Mouse (Mus musculus): ENCODE measurements at regions not wholly inside any gene's neighbourhood (a gene's known extent, or its start where the extent isn't known, plus 50 kb on each side); places are given as distances from the start of the nearest gene placed in this dataset.
A peak's percentile ranks its signal among the peaks of the same experiment; 100 is the strongest.

DNA sequence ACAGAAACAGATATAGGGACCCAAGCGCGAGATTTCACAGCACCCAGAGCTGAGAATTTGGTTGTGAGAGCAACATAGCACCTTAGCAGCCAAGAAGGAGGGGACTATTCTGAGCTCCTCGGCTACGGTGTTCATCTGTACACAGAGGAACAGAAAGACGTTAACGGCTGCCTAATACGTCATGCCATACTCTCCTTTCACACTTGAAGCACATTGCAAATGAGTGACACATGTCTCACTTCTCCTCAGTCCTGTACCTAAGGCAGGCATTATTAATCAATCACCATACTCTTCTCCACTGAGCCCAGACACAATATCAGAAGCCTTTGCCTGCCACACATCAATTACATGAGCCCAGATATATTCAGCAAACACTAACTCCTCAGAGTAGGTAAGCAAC is 200.5 kb downstream of the Rybp start:
- Histone ChIP-seq H3K79me2 (ENCODE audit: control insufficient read depth, insufficient read depth) (no peaks in the 10 kb centered on the region), H3K4me2 (ENCODE audit: low read depth) (no peak overlapping the region), H3K4me3 (no peak overlapping the region), H3ac (ENCODE audit: control insufficient read depth, insufficient read length) (no peak overlapping the region), H3K27me3 (ENCODE audit: control insufficient read depth, insufficient read depth, insufficient read length) (peaks cover 33% of the 10 kb centered on the region), H3K36me3 (ENCODE audit: control insufficient read depth, insufficient read depth) (no peaks in the 10 kb centered on the region)
- TF ChIP-seq REST (IDR thresholded peaks at IDR 0.05; ENCODE audit: insufficient read depth, insufficient read length) (no peak), TCF3 (IDR thresholded peaks at IDR 0.05; ENCODE audit: insufficient read length, low read depth) (no peak), MYOG (IDR thresholded peaks at IDR 0.05; ENCODE audit: control insufficient read depth in 1 of 3, insufficient read depth in 1 of 3, insufficient read length in 2 of 3, low read depth in 2 of 3) (no peak), CEBPB (IDR thresholded peaks at IDR 0.05; ENCODE audit: insufficient read depth, poor library complexity, severe bottlenecking) (no peak), POLR2AphosphoS2 (IDR thresholded peaks at IDR 0.05; ENCODE audit: insufficient read length, low read depth) (no peak), MAX (IDR thresholded peaks at IDR 0.05; ENCODE audit: low read depth) (no peak), SRF (IDR thresholded peaks at IDR 0.05; ENCODE audit: control insufficient read depth, insufficient read length, low read depth) (no peak), TCF12 (IDR thresholded peaks at IDR 0.05; ENCODE audit: insufficient read depth, poor library complexity, severe bottlenecking) (no peak), POLR2A (IDR thresholded peaks at IDR 0.05; ENCODE audit: insufficient read length, low read depth) (no peak), MYOD1 (IDR thresholded peaks at IDR 0.05; ENCODE audit: control insufficient read depth in 1 of 3, insufficient read length in 2 of 3, low read depth in 2 of 3) (no peak), USF1 (IDR thresholded peaks at IDR 0.05; ENCODE audit: low read depth) (no peak), E2F4 (IDR thresholded peaks at IDR 0.05; ENCODE audit: insufficient read depth) (no peak)

DNA sequence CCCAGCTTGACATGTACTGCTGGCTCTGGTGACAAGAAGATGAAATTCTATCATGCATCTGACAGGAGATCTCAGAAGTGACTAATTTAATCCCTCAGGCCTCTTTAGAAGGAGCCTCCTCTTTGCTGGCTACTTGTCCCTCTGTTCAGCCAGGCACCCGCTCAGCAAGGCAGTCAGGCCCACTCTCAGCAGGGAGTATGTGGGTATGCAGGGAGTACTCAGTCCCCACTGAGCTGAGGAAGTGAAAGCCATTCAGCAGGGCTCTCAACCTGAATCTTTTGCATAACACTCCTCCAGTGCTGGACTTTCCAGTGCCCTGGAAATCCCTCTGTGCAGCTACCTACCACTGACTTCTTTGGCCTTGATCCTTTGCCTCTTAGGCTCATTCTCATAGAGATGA is 201.3 kb downstream of the Rybp start:
- Histone ChIP-seq H3K36me3 (ENCODE audit: control insufficient read depth, insufficient read depth) (no peaks in the 10 kb centered on the region), H3K4me2 (ENCODE audit: low read depth) (no peak overlapping the region), H3K79me2 (ENCODE audit: control insufficient read depth, insufficient read depth) (no peaks in the 10 kb centered on the region), H3ac (ENCODE audit: control insufficient read depth, insufficient read length) (no peak overlapping the region), H3K4me3 (no peak overlapping the region), H3K27me3 (ENCODE audit: control insufficient read depth, insufficient read depth, insufficient read length) (peaks cover 32% of the 10 kb centered on the region)
- no peak for TF ChIP-seq MYOG (IDR thresholded peaks at IDR 0.05; ENCODE audit: control insufficient read depth in 1 of 3, insufficient read depth in 1 of 3, insufficient read length in 2 of 3, low read depth in 2 of 3)
- no peak for TF ChIP-seq SRF (IDR thresholded peaks at IDR 0.05; ENCODE audit: control insufficient read depth, insufficient read length, low read depth)
- TF ChIP-seq POLR2A (IDR thresholded peaks at IDR 0.05; ENCODE audit: insufficient read length, low read depth) = no peak
- TF ChIP-seq USF1 (IDR thresholded peaks at IDR 0.05; ENCODE audit: low read depth) = no peak
- TF ChIP-seq MYOD1 (IDR thresholded peaks at IDR 0.05; ENCODE audit: control insufficient read depth in 1 of 3, insufficient read length in 2 of 3, low read depth in 2 of 3) = no peak
- TF ChIP-seq POLR2AphosphoS2 (IDR thresholded peaks at IDR 0.05; ENCODE audit: insufficient read length, low read depth) = no peak
- TF ChIP-seq TCF3 (IDR thresholded peaks at IDR 0.05; ENCODE audit: insufficient read length, low read depth) = no peak
- TF ChIP-seq TCF12 (IDR thresholded peaks at IDR 0.05; ENCODE audit: insufficient read depth, poor library complexity, severe bottlenecking) = no peak
- TF ChIP-seq E2F4 (IDR thresholded peaks at IDR 0.05; ENCODE audit: insufficient read depth) = no peak
- no peak for TF ChIP-seq MAX (IDR thresholded peaks at IDR 0.05; ENCODE audit: low read depth)
- no peak for TF ChIP-seq REST (IDR thresholded peaks at IDR 0.05; ENCODE audit: insufficient read depth, insufficient read length)
- no peak for TF ChIP-seq CEBPB (IDR thresholded peaks at IDR 0.05; ENCODE audit: insufficient read depth, poor library complexity, severe bottlenecking)

DNA sequence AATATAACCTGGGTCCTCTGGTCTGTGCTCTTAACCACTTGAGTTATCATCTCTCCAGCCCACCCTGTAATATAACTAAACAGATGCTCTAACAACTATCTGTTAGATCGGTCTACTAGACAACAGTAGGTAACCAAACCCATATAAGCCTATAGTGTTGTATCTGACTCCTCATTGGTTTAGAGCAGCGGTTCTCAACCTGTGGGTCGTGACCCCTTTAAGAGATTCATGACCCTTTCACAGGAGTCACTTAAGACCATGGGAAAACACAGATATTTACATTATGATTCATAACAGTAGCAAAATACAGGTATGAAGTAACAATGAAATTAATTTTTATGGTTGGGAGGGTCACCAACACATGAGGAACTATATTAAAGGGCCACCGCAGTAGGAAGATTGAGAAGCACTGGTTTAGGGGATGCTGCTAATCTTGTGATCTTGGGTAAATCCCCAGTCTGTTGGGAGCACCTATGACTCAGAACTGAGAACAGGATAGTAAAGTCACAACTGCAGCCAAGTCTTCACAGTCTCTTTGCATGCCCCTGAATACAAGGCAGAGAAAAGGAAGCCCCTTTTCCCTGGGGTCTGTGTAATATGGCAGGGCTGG is 203.3 kb downstream of the Rybp start:
- no peaks in the 10 kb centered on the region for H3K79me2 ChIP-seq (ENCODE audit: control insufficient read depth, insufficient read depth)
- no peaks in the 10 kb centered on the region for H3K36me3 ChIP-seq (ENCODE audit: control insufficient read depth, insufficient read depth)
- H3K4me3 ChIP-seq = no peak overlapping the region
- no peak overlapping the region for H3K4me2 ChIP-seq (ENCODE audit: low read depth)
- no peak overlapping the region for H3ac ChIP-seq (ENCODE audit: control insufficient read depth, insufficient read length)
- TF ChIP-seq REST (IDR thresholded peaks at IDR 0.05; ENCODE audit: insufficient read depth, insufficient read length) (no peak), SRF (IDR thresholded peaks at IDR 0.05; ENCODE audit: control insufficient read depth, insufficient read length, low read depth) (no peak), USF1 (IDR thresholded peaks at IDR 0.05; ENCODE audit: low read depth) (no peak), POLR2AphosphoS2 (IDR thresholded peaks at IDR 0.05; ENCODE audit: insufficient read length, low read depth) (no peak), TCF12 (IDR thresholded peaks at IDR 0.05; ENCODE audit: insufficient read depth, poor library complexity, severe bottlenecking) (no peak), TCF3 (IDR thresholded peaks at IDR 0.05; ENCODE audit: insufficient read length, low read depth) (no peak), MYOG (IDR thresholded peaks at IDR 0.05; ENCODE audit: control insufficient read depth in 1 of 3, insufficient read depth in 1 of 3, insufficient read length in 2 of 3, low read depth in 2 of 3) (no peak), CEBPB (IDR thresholded peaks at IDR 0.05; ENCODE audit: insufficient read depth, poor library complexity, severe bottlenecking) (no peak)
- peaks cover 19% of the 10 kb centered on the region for H3K27me3 ChIP-seq (ENCODE audit: control insufficient read depth, insufficient read depth, insufficient read length)

DNA sequence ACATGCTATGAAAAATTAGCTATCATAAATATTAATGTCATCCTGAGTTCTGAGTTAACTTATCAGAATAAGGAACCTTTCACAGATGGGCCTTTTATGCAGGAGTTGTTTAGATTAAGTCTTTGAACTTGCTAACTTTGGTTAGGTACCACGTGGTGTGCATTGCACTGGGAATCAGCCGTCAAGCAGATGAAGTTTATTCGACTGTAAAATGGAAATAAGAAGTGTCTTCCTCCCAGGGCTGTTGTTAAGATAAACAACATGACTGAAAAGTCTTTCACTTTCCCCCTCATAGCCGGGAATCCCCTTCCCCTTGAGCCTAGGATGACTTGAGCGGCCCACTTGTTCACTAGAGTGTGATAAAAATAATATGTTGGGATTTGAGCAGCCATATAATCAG is 204.2 kb downstream of the Rybp start:
- Histone ChIP-seq H3K4me3 (no peak overlapping the region), H3K4me2 (ENCODE audit: low read depth) (no peak overlapping the region), H3K27me3 (ENCODE audit: control insufficient read depth, insufficient read depth, insufficient read length) (peaks cover 16% of the 10 kb centered on the region), H3K79me2 (ENCODE audit: control insufficient read depth, insufficient read depth) (no peaks in the 10 kb centered on the region), H3ac (ENCODE audit: control insufficient read depth, insufficient read length) (no peak overlapping the region), H3K36me3 (ENCODE audit: control insufficient read depth, insufficient read depth) (no peaks in the 10 kb centered on the region)
- no peak for TF ChIP-seq TCF3 (IDR thresholded peaks at IDR 0.05; ENCODE audit: insufficient read length, low read depth)

GRCm38 (mm10) chr6:100074672-100075335 is 212.5 kb downstream of the Rybp start:
- Histone ChIP-seq H3K4me2 (ENCODE audit: low read depth) (no peak overlapping the region), H3ac (ENCODE audit: control insufficient read depth, insufficient read length) (no peak overlapping the region), H3K79me2 (ENCODE audit: control insufficient read depth, insufficient read depth) (no peaks in the 10 kb centered on the region), H3K27me3 (ENCODE audit: control insufficient read depth, insufficient read depth, insufficient read length) (peaks cover 5% of the 10 kb centered on the region), H3K36me3 (ENCODE audit: control insufficient read depth, insufficient read depth) (no peaks in the 10 kb centered on the region), H3K4me3 (no peak overlapping the region)
- TF ChIP-seq REST (IDR thresholded peaks at IDR 0.05; ENCODE audit: insufficient read depth, insufficient read length) (no peak), MYOG (IDR thresholded peaks at IDR 0.05; ENCODE audit: control insufficient read depth in 1 of 3, insufficient read depth in 1 of 3, insufficient read length in 2 of 3, low read depth in 2 of 3) (peak in 1 of 3 experiments; percentile 6), POLR2A (IDR thresholded peaks at IDR 0.05; ENCODE audit: insufficient read length, low read depth) (no peak)
